Comparison of ENCODE assay signal across 20 mouse cellular contexts in genomic region chr3:131247851-131248250, GRCm38 (mm10).
"Had no signal": no experiment of that assay in that cellular context is flagged by ENCODE, and none has a peak within 500 bp of the region (broad histone marks: within the 10 kb centered on the region; RNA-seq: fewer than 3 reads in every experiment).

No protein-coding gene starts in this region.

- H3K27me3 ChIP-seq: heart, embryonic 13.5 days; heart, embryonic 15.5 days; hindbrain, embryonic 13.5 days; hindbrain, embryonic 15.5 days; limb, embryonic 12.5 days; liver, embryonic 13.5 days; liver, embryonic 15.5 days had no signal

- H3K4me3 ChIP-seq: heart, adult 2 months; heart, embryonic 13.5 days; heart, embryonic 15.5 days; hindbrain, embryonic 13.5 days; hindbrain, embryonic 15.5 days; limb, embryonic 10.5 days; limb, embryonic 12.5 days; liver, embryonic 13.5 days; liver, embryonic 15.5 days had no signal

- H3K9me3 ChIP-seq: heart, embryonic 13.5 days; heart, embryonic 15.5 days; hindbrain, embryonic 13.5 days; hindbrain, embryonic 15.5 days; limb, embryonic 10.5 days; limb, embryonic 12.5 days; liver, embryonic 13.5 days; liver, embryonic 15.5 days had no signal

- H3K4me1 ChIP-seq: hindbrain, embryonic 13.5 days; hindbrain, embryonic 15.5 days had no signal

- H3K36me3 ChIP-seq: hindbrain, embryonic 13.5 days; hindbrain, embryonic 15.5 days had no signal

- H3K27ac ChIP-seq: heart, embryonic 13.5 days; heart, embryonic 15.5 days; hindbrain, embryonic 13.5 days; hindbrain, embryonic 15.5 days; hindbrain, postnatal 0 days; limb, embryonic 12.5 days; liver, embryonic 13.5 days; liver, embryonic 15.5 days had no signal

- DNase-seq: gastrocnemius, postnatal 14 days; gastrocnemius, postnatal 36 days; heart, adult 2 months; heart, postnatal 14 days; heart, postnatal 36 days; kidney, adult 18-20 months; kidney, adult 8-10 months; kidney, postnatal 10 days; layer of hippocampus, adult 9-11 months; layer of hippocampus, postnatal 36 days; liver; liver, embryonic 13.5 days had no signal
